Mouse (Mus musculus) lung, postnatal 0 days (tissue): Measurements from ENCODE around the gene Slc26a10.

Source experiments
- CTCF ChIP-seq: IDR thresholded peaks from 2 replicates; pipeline ENCODE4 v1.5.1; 2016; ENCODE audit warnings: antibody characterized with exemption, mild to moderate bottlenecking
- EP300 ChIP-seq: IDR thresholded peaks from 2 replicates; pipeline ENCODE4 v1.6.1; 2016; ENCODE audit warnings: antibody characterized with exemption, mild to moderate bottlenecking, control low read depth

GRCm38 (mm10) chr10:127126579-127126978 lies 53.9 kb downstream of the Slc26a10 start:
- no peak for TF ChIP-seq CTCF
- TF ChIP-seq EP300: no peak
